Mouse (Mus musculus) layer of hippocampus, postnatal 36 days (tissue): ENCODE measurements around the gene Gm49396. TPM values are rescaled to one million over a fixed set of nuclear protein-coding genes. Genes with fewer than 3 reads are reported as not detected.

Source experiments
- DNase-seq, 2 experiments: peaks; one replicate each; pipeline ENCODE4 v3.0.0; 2022
- total RNA-seq, 2 experiments: library from RNA; stranded (reverse); gene quantifications; 2 replicates each; pipeline ENCODE4 v1.2.3; 2021

Gm49396 gene
- total RNA-seq, 2 experiments from 2014 or later, result 10.9 to 11.1 TPM

DNA sequence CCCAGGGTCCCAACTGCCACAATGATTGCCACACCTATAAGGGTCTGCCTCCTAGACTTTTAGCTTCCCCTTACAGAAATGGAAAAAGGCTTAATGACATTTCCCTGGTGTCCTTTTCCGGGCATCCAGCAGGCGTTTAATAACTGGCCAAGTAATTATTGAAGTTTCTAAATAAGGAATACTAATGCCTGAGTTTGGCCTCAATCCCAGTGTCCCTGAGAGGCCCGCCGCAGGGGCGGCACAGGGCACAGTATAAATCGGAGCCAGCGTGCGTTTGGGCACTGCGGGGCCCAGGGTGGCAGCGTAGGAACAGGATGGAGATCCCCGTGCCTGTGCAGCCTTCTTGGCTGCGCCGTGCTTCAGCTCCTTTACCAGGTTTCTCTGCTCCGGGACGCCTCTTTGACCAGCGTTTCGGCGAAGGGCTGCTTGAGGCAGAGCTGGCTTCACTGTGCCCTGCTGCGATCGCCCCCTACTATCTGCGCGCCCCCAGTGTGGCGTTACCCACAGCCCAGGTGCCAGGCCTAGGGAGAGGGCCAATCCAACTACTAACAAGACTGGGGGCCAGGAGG, 10.0 kb upstream of the Gm49396 start:
- DNase-seq, result peak in 1 of 2 experiments; percentile 54

DNA sequence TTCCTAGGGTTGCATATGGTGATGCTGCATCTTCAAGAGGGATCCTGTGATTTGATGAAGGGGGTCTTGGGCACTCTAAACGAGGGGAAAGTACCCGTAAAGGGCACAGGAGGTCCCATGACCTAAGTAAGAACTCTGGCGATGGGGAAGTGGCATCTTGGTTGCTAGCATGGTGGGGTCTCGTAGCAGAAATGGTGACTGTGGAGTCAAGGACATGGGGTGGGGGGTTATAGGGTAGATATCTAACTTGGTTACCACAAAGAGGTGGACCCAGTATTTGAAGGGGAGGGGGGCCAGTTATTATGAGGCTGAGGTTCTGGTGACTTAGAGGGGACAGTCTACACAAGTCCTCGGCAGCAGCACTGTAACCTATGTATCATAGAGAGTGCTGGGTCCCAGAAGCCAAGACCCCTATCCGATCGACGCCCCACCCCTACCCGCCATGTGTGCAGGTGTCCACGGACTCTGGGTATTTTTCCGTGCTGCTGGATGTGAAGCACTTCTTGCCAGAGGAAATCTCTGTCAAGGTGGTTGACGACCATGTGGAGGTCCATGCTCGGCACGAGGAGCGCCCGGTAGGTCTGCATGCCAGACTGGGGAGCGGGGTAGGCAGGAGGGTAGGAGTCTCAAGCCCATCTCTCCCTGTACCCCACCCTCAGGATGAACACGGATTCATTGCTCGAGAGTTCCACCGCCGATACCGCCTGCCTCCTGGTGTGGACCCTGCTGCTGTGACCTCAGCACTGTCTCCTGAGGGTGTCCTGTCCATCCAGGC, 9.1 kb upstream of the Gm49396 start:
- no peak for DNase-seq

DNA sequence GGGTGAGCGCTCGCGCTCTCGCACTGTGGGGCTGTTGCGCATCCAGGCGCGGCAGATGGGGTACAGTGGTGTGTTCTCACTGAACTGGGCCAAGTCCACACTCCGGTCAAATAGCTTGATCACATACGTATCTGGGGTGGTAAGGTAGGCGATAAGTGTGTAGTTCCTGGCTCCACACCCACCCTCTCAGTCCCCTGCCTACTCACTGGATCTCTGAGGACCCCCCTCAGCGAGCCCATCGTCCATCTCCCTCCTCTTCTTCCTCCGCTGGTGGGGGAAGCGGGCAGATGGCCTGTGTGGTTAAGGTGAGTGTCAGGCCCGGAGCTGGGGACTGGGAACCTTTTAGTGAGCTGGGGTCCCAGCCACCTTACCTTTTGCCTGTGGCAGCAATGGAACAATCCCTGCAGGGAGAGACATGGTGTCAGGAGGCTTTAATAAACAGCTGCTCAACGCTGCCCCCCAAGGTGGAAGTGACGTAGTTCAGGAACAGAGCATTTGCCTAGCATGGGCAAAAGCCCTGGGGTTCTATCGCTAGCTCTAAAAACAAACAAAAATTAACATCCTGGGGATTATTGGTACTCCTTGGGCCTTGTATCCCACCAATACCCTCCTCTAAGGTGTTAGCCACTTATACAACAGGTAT, 6.1 kb upstream of the Gm49396 start:
- no peak for DNase-seq

DNA sequence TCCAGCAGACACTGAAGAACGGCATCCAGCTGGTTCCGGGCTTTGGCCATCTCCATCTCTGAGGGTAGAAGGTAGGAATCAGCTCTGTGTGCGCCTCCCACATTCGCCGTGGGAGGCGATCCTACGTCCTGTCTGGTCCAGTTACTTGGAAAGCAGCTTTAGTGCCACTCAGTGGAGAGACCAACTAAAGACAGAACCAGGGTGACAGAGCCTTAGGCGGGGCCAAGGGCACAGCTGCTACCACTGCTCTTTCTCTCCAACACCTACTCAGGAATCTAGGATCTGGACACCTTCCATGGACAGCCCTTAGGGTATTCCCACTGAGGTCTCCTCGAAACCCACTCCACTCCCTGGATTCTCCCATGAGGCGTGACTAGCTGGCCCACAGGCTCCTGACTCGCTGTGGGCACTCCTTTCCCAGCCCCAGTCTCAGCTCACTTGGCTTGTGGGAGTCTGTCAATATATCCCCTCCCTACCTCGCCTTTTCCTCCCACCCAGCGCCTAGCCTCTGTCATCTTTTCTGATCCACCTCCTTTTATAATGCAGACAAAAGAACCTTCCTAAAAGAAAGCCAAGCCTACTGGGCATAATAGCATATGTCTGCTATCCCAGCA, 5.1 kb upstream of the Gm49396 start:
- no peak for DNase-seq

DNA sequence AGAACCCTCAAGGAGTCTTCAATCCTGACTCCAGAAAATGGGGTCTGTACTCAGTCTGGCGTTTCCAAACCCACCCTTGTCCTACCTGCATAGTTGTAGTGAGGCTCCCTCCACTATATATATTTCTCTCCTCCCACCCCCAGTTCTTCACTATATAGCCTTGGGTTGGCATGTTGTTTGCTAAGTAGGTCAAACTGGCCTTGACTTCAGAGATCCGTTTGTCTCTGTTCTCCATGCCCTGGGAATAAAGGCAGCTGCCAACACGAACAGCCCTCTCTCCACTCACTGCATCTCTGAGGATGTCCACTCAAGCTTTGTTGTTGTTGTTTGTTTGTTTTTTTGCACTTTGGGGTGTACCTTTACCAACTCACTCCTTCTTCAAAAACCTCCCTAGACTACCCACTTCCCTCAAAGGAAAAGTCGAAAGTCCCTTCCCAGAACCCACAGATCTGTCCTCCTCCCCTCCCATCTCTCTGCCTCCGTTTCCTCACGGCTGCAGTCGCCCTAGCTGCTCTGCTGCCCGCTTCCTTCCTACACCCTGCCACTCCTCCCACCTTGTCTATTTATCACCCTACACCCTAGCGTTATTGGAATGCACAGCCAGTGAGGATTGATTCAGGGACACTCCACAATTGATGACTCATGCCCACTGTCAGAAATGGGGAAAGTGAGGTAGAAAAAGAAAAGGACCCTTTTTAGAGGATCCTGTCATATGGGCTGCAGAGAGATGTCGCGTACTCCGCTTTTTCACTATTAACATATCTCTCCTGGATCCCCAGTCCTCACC, 4.3 kb upstream of the Gm49396 start:
- DNase-seq, result no peak

DNA sequence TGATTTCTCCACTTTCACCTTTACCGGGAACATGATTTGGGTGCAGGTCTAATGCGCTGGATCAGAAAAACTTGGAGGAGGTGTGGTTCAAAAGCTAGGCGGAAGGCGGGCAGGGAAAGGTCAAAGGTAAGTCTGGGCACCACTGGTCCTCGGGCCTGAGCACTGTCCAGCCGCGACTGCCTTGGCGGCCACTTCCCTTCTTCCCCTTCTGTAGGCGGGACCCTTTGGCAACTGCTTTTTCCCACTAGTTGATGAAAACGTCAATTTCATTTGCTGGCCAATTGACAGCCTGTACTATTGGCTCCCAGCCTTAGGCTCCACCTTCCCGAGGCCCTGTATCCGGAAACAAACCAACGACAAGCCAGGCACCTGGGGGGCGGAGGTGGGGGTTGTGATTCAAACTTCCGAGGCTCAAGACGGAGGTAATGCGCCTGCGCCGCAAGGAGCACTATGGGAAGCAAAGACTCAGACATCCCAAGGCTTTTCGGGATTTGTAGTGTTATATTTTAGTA, 3.6 kb upstream of the Gm49396 start, which contains the start of gene Lin37:
Gene Lin37, minus strand, starts transcription at position 396 of the 512 bp plus-strand sequence.
- peak; percentile 97 to 99 for DNase-seq

DNA sequence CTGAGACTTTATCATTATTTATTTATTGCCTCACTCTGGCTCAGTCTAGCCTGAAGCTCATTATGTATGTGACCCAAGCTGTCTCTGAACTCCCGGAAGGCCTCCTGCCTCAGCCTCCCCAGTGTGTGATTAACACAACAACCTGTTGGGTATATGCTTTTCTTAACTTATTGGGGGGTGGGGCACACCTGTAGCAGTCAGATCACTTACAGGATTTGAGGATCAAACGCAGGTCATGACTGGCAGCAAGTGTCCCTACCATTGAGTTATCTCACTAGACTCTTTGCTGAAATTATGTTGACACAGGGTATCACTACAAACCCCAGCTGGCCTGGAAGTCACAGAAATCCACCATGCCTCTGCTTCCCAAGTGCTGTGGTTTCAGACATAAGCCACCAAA, 2.8 kb upstream of the Gm49396 start:
- no peak for DNase-seq

DNA sequence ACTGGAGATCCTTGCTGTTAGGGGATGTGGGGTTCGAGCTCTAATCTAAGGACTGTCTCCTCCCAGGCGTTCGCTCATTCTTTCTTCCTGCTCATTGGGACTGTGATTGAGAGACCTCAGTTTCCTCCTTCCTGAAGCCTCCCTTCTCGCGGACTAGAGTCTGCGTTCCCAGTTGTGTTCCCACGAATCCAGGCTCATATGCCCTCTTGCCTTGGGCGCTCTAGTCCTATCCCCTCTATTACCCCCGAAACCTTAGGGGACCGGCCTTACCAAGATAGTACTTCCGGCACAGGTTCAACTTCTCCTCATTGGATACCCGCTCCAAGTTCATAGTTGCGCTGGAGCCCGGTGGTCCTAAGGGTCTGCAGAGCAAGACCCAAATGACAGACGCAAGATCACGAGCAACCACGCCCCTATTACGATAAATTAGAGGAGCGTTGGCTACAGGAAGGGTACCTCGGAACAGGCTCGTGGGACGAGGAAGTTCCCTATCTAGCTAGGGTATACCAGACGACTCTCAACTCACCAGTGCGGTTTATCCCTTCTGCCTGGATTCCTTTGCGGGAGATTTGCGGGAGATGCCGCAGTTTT, 523 bp upstream of the Gm49396 start:
- peak in 1 of 2 experiments; percentile 58 for DNase-seq

DNA sequence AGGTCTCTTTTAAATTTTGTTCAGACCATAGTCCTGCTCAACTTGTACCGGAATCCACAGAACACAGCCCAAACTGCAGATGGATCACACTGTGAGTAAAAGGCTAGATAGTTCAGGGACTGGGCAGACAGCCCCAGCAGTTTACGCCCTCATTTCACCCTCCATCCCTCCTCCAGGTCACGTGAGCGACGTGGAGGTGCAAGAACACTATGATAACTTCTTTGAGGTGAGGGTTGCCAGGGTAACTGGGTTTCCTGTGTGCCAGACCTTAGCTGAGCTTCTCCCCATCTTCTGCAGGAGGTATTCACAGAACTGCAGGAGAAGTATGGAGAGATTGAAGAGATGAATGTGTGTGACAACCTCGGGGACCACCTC, 749 bp downstream of the Gm49396 start:
- no peak for DNase-seq

DNA sequence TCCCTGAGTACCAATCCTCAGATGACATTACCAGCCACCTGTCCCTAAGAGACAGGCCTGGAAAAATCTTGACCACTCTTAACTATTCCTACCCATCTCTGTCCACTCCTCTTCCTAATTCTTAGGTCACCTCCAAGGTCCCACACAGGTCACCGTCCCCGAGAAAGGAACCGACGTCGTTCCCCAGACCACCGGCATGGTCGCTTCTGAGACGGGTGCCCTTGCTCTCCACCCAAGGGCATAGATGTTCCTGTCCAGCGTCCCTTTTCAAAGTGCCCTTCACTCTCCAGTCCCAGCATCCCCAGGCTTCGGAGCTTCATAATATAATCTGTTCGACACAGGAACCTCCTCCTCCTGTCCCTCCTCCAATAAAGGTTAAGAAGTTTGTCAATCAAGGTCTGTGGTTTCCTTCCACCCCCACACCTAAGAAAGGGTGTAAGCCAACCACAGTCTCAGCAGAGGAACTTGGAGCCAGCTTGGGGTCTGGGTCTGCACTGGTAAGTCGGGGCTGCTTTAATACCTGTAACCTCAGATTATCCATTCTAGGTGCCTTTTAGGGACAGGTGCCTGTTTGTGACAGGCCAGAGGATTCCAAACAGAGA, 1.9 kb downstream of the Gm49396 start, which contains the start of gene Igflr1:
Gene Igflr1, plus strand, starts transcription at position 458 of the 602 bp plus-strand sequence.
- no peak for DNase-seq

DNA sequence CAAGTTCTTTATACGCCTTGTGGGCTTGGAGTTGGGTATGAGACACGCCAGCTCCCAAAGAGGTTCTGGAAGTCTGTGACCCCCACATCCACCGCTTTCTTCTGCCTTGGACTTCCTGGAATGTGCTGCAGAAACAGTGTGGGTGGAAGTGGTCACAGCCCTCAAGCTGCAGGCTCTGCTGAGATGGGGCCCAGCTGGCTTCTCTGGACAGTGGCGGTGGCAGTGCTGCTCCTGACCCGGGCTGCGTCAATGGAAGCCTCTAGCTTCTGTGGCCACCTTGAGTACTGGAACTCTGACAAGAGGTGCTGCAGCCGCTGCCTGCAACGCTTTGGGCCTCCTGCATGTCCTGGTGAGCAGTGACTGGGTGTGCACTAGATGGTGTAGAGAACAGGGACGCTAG, 2.9 kb downstream of the Gm49396 start:
- no peak for DNase-seq

DNA sequence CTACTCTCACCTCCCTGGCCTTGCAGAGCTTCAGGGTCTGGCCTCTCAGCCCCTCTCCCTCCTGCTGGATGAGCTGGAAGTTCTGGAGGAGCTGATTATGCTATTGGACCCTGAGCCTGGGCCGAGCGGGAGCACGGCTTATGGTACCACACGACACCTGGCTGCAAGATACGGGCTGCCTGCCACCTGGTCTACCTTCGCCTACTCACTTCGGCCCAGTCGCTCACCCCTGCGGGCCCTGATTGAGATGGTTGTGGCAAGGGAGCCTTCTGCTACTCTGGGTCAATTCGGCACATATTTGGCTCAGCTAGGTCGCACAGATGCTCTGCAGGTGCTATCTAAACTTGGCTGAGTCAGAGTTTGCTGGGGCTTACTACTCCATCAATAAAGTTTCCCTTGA, 4.4 kb downstream of the Gm49396 start:
- DNase-seq, result no peak

DNA sequence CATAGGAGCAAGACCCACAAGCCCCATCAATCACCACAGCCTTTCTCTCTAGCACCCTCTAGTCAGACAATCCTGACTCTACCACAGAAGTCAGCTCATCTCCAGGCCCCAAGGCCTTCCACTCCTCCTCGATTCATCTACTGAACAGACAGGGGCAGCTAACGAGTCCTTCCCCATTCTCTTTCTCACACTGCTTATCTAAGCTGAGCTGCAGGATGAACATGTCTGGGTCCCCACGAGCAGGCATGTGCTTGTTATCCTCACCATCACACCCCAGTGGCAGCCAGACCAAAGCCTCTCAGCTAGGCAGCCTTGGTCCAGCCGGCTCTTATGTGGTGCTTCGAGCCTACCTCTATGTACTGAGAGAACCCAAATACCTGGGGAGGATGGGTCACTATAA, 9.2 kb downstream of the Gm49396 start:
- no peak for DNase-seq

DNA sequence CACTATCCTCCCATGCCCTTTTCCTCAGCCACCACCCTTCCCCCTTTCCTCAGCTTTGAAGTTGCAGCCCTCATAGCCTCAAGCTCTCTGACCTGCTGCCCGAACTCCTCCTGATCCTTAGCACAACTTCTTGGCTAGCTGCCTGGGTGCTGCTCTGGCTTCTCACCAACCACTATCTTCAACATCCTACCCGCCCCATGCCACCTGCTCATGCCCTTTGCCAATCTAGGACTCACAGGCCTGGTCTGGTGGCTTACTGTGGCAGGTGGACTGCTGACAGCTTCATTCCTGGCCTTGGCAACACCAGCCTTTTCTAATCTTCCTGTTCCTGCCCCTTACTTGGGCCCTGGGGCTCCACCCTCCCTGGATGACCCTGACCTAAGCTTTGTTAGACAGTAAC, 9.8 kb downstream of the Gm49396 start:
- DNase-seq, result no peak

DNA sequence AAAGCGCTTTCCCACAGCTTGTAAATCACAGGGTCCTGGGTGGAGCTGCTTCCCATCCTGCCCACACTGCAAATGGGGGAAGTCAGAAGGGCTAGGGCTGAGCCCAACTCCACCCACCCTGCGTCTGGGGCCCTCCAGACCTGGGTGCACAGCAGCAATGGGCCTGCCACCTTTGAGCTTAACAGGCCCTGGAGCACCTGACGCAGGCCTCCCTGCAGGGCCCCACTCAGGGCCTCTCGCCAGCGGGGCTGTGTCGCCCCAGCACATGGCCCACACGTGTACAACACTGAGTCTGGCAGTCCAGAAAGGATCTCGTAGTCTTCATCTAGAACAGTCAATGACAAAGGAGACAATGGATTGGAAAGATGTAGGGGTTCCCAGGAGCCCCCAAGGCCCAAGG, 16.8 kb downstream of the Gm49396 start:
- no peak for DNase-seq

DNA sequence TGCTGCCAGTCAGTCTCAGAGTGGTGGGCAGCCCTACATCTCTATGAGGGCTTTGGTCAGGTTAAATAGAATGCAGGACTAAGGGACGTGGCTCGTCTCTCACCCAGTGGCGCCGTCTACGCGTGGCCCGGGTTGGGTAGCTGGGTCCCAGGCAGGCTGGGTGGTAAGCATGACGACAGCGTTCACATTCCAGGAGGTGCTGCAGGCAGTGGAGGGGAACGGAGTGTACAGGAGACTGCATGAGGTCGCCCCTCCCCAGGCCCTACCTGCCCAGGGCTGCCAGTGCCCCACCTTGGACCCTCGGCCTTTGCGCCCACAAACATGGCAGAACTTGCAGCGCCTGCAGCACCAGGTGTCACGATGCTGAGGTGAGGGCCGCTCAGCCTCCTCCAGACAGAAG, 18.4 kb downstream of the Gm49396 start:
- no peak for DNase-seq

DNA sequence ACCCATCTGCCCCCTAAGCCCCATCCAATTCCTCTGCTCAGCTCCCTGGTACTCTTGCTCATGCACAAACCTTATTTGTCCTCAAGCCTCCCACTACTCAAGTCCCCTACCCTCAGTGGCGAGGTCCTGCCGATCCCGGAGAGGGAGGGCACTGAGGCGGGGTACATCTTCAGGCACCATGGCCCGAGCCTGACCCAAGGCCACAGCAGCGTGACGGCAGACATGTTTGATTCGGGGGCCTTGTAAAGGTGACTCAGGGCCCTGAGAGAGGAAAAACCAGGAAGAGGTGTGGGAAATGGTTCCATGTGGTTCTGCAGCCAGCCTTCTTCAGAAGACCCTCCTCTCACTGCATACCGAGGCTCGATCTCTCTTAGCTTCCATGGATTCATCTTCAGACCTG, 21.2 kb downstream of the Gm49396 start:
- DNase-seq, result no peak

DNA sequence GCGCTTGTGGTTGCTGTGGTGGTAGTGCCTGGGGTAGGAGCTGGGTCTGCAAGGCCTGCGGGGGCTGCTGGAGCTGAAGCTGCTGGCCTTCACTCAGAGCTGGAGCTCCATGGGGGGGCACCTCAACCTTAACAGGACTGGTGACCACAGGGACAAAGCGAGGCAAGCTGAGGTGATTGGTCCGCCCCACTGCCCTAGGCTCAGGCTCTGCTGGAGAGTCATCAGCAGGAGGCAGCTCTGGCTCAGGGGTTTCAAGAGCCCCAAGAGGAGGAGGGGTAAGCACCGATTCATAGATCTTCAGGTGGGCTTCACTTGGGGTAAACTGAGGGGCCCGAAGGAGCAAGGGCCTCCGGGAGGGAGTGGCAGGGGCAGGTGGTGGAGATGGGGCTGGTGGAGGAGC, 22.0 kb downstream of the Gm49396 start:
- no peak for DNase-seq

DNA sequence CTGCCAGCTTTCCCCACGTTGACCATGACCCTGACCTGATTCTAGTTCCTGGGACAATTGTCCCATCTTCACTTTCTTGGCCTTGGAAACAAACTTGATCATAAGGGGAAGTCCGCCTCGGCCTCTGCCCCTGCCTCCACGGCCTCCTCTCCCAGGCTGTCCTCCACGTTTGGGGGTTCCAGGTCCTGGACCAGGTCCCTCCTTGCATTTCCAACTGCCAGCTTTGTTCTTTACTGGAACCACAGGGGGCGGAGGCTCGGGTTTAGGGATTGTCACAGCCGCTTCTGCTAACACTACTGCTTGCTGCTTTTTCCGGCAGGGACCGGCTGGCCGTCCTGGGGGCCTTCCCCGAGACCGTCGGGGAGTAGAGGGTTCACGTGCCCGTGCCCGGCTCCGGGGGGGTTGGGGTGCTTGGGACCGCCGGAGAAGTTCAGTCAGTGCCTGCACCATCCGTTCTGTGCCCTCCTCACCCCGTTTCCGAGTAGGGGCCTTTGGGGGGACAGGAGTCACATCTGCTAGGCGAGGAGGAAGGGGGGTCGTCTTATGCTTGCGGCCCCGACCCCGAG, 23.4 kb downstream of the Gm49396 start:
- DNase-seq, result no peak

DNA sequence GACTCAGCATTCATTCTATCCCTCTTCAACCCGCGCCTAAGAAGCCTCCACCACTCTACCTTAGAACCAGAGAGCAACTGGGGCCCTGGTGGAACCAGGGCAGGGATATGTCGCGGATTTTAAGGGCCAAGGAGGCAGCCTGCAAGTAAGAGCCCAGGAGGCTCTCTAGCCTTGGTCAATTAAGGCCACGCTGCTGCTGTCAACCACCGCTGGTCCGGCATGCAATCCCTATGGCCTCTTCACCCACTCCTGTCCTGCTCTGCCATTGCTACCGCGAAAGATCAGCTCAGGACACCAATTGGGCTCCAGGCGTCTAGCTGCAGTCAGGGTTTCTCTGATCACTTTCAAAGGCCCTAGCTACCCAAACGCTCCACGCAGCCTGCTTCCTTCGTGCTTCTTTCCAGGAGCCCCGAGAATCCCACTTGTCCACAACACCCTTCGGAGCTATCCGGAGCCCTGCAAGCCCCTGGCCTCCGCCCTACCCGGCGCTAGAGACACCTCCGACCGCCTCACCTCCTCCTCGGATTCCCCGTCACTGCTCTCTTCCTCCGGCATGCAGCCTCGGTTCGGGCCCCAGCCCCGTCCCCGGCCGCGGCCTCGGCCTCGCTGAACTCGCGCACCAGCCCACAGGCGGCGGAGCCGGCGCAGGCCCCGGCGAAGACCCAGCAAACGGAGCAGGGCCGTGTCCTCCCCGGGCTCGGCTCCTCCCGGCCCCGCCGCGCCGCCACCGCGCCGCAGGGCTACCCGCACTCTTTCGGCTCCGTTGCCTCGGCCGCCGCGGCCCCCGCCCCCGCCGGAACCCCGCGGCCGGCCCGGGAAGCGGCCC, 24.9 kb downstream of the Gm49396 start:
- peak; percentile 59 to 65 for DNase-seq
